Comparison of ENCODE assay signal across 8 mouse cellular contexts in genomic region chr13:67332877-67333276, GRCm38 (mm10). TPM values are rescaled to one million over a fixed set of nuclear protein-coding genes. Genes with fewer than 3 reads are reported as not detected.
DNase-seq lines count a peak whose midpoint lies in the region; ATAC-seq and TF ChIP-seq lines count a peak whose summit lies in the region.

No protein-coding gene starts in this region.

- peak overlapping the region; percentile 61 for H3K9ac ChIP-seq in hindbrain, embryonic 12.5 days

- WGBS in lung, adult 2 months, result 55% methylated on average over 1 of the region's 1 CpGs
- 70% methylated on average over 1 of the region's 1 CpGs for WGBS in hindbrain, embryonic 12.5 days

- TF ChIP-seq CTCF in lung, adult 2 months (IDR thresholded peaks at IDR 0.05; ENCODE audit: insufficient read depth, low read length), result no peak
- TF ChIP-seq CTCF in cortical plate, adult 2 months (IDR thresholded peaks at IDR 0.05; ENCODE audit: extremely low read depth, insufficient read depth, low read length), result no peak

- ATAC-seq in hindbrain, embryonic 12.5 days (ENCODE audit: low FRiP score), result peak; percentile 39
- no peak for ATAC-seq in frontal cortex, adult (ENCODE audit: low TSS enrichment)

- no peak for DNase-seq in lung, adult 2 months
- no peak for DNase-seq in lung, adult 18-20 months
- peak; percentile 2 for DNase-seq in mesoderm, embryonic 11.5 days (ENCODE audit: low read depth, low spot score)
- DNase-seq in left cerebral cortex, adult 8-10 months (ENCODE audit: low spot score in 2 of 2), result no peak
- no peak for DNase-seq in spleen, postnatal 10 days (ENCODE audit: low spot score in 2 of 2)

- 0 out of 2 replicates have a peak, but pooled peaks cover 4% of the 10 kb centered on the region for H3K4me1 ChIP-seq in lung, adult 2 months (ENCODE audit: control insufficient read depth, insufficient read depth, low read length)
- peaks cover 2% of the 10 kb centered on the region; the same call in 1 of the 2 replicates for H3K4me1 ChIP-seq in cortical plate, adult 2 months (ENCODE audit: control insufficient read depth, insufficient read depth, low read length)
- peaks cover 8% of the 10 kb centered on the region for H3K4me1 ChIP-seq in hindbrain, embryonic 12.5 days

- H3K4me2 ChIP-seq in hindbrain, embryonic 12.5 days (replicated peaks), result peak overlapping the region; percentile 63

- H3K27me3 ChIP-seq in hindbrain, embryonic 12.5 days, result no peaks in the 10 kb centered on the region

- H3K27ac ChIP-seq in cortical plate, adult 2 months (ENCODE audit: insufficient read depth, low read length), result no peak overlapping the region
- H3K27ac ChIP-seq in hindbrain, embryonic 12.5 days, result no peak overlapping the region

- peak overlapping the region; percentile 33 for H3K4me3 ChIP-seq in lung, adult 2 months (replicated peaks; ENCODE audit: extremely low read depth, low read depth, low read length)
- peak overlapping the region; percentile 61; the same call in 1 of the 2 replicates for H3K4me3 ChIP-seq in cortical plate, adult 2 months (ENCODE audit: insufficient read depth, low read length)
- H3K4me3 ChIP-seq in hindbrain, embryonic 12.5 days, result peak overlapping the region; percentile 52

- no peaks in the 10 kb centered on the region for H3K36me3 ChIP-seq in hindbrain, embryonic 12.5 days

- TF ChIP-seq POLR2A in lung, adult 2 months (IDR thresholded peaks at IDR 0.05; ENCODE audit: borderline replicate concordance, extremely low read depth, low read depth, low read length), result no peak
- TF ChIP-seq POLR2A in cortical plate, adult 2 months (IDR thresholded peaks at IDR 0.05; ENCODE audit: extremely low read depth, insufficient read depth, low read length), result no peak

- H3K9me3 ChIP-seq in hindbrain, embryonic 12.5 days (replicated peaks), result no peaks in the 10 kb centered on the region

RNA-seq across cellular contexts. Expression of gene Zfp595, which starts 0.5 kb away (rescaled TPM):
- 0.65 and 1.1 TPM in 2 replicates for polyA plus RNA-seq in lung, adult 2 months (2012; rRNA removed)
- 2.3 and 2.6 TPM in 2 replicates for polyA plus RNA-seq in cortical plate, adult 2 months (2012; rRNA removed)
- 1.7 and 1.8 TPM in 2 replicates for polyA plus RNA-seq in hindbrain, embryonic 12.5 days (2016; fragmentation: Nextera tagmentation; extraction: Ambion mirVana)
- total RNA-seq in left cerebral cortex, adult 8-10 months (2022), result 1 to 10 TPM; 3.5 to 4.4 (median 3.9) TPM

RNA-seq across cellular contexts. Expression of gene Zfp457, which starts 26.6 kb away (rescaled TPM):
- 0.69 and 0.95 TPM in 2 replicates for polyA plus RNA-seq in lung, adult 2 months (2012; rRNA removed)
- polyA plus RNA-seq in cortical plate, adult 2 months (2012; rRNA removed), result 2.7 and 3.4 TPM in 2 replicates
- polyA plus RNA-seq in hindbrain, embryonic 12.5 days (2016; fragmentation: Nextera tagmentation; extraction: Ambion mirVana), result 0.50 and 0.85 TPM in 2 replicates
- total RNA-seq in left cerebral cortex, adult 8-10 months (2022), result 1 to 10 TPM; 4.5 to 7.8 (median 6.2) TPM

RNA-seq across cellular contexts. Expression of gene Gm28044, which starts 27.5 kb away (rescaled TPM):
- not detected in 2 replicates for polyA plus RNA-seq in lung, adult 2 months (2012; rRNA removed)
- not detected in 2 replicates for polyA plus RNA-seq in cortical plate, adult 2 months (2012; rRNA removed)
- not detected in 2 replicates for polyA plus RNA-seq in hindbrain, embryonic 12.5 days (2016; fragmentation: Nextera tagmentation; extraction: Ambion mirVana)
- total RNA-seq in left cerebral cortex, adult 8-10 months (2022), result 1 to 10 TPM in 3 of 4 experiments, not detected in 1; 1.6 to 2.3 (median 1.8) TPM

RNA-seq across cellular contexts. Expression of gene Zfp953, which starts 27.5 kb away (rescaled TPM):
- 0.20 and 0.38 TPM in 2 replicates for polyA plus RNA-seq in lung, adult 2 months (2012; rRNA removed)
- polyA plus RNA-seq in cortical plate, adult 2 months (2012; rRNA removed), result 0.48 and 0.57 TPM in 2 replicates
- polyA plus RNA-seq in hindbrain, embryonic 12.5 days (2016; fragmentation: Nextera tagmentation; extraction: Ambion mirVana), result 0.72 and 0.98 TPM in 2 replicates
- total RNA-seq in left cerebral cortex, adult 8-10 months (2022), result 1 to 10 TPM in 3 of 4 experiments, under 1 TPM in 1; 0.98 to 1.5 (median 1.2) TPM

RNA-seq across cellular contexts. Expression of gene Gm28041, which starts 42.7 kb away (rescaled TPM):
- polyA plus RNA-seq in lung, adult 2 months (2012; rRNA removed), result 0.17 TPM in 1 of 2 replicates, not detected in the other
- polyA plus RNA-seq in cortical plate, adult 2 months (2012; rRNA removed), result 0.15 and 0.44 TPM in 2 replicates
- polyA plus RNA-seq in hindbrain, embryonic 12.5 days (2016; fragmentation: Nextera tagmentation; extraction: Ambion mirVana), result not detected in 2 replicates
- total RNA-seq in left cerebral cortex, adult 8-10 months (2022), result under 1 TPM in 1 of 4 experiments, not detected in 3; 0.70 TPM
